Mouse (Mus musculus) embryo, embryonic 9.5 days (tissue): ENCODE measurements around the gene Catsperd.
"Not testable (repeated sequence)": the region's sequence is repeated elsewhere in the genome, so short reads cannot be mapped to it uniquely, and the experiment has no call there.

Source experiments
- DNase-seq: peaks from one replicate; pipeline ENCODE4 v3.0.0-alpha.2; 2017; ENCODE audit errors: extremely low spot score

The Catsperd gene

DNA sequence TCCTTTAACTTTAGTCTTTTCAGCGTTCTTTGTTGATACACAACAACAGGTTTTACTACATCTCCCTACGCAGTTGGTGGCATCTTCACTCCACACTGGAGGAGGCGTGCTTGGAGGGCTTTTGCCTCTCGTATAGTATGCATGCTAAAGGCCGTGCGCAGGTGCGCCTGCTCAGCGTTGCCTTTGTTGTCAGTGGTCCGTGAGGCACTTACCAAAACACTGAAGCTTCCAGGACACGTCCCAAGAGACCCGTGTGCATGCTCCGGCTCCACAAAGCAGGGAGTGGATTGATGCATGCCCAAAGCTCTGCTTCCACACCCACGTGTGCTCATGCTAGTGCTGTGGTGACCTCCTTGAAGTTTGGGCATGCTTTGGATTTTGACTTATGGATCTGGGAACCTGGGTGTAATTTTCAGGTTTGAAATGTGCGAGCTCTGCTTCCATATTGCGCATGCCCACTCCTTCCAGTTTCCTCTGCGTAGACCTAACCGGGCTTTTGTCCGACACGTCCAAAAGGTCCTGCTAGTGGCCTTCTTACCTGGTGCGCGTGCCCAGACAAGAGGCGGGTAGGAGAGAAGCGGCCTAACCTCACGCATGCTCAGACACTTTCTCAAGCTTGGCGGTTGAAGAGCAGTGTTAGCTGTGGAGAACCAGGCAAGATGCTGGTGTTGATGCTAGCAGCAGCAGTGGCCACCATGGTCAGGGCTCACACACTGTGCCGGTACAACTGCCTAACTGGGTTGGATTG is at the start of gene Catsperd:
TSS of gene Catsperd (plus strand) at position 614 of the 748 bp plus-strand sequence.
- DNase-seq, result peak; percentile 39

DNA sequence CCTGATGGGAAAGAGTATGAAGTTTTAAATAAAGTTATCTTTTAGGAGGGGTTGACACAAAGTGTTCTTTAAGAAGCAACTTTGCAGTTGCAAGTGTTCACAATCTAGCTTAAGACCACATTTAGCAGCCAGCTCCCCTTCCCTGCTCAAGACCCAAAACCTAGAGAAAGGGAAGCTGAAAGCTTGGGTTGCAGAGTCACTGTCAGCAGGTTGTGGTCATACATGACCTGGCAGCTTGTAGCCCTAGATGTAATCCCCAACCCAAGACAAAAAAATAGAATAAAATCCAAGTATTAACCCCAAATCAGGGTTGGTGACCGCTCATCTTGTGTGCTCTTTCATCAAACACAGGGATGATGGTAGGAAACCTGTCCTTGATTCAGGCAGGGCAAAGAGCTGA is 44.9 kb upstream of the Catsperd start:
- no peak for DNase-seq

GRCm38 (mm10) chr17:56583611-56584256 is 44.2 kb upstream of the Catsperd start:
- DNase-seq, result no peak

GRCm38 (mm10) chr17:56584257-56585130 is 43.4 kb upstream of the Catsperd start, which contains the start of the genes Safb2 and Safb:
Gene Safb2, minus strand, starts transcription at chr17:56584585.
Gene Safb, plus strand, starts transcription at chr17:56584825.
- peak; percentile 97 for DNase-seq

DNA sequence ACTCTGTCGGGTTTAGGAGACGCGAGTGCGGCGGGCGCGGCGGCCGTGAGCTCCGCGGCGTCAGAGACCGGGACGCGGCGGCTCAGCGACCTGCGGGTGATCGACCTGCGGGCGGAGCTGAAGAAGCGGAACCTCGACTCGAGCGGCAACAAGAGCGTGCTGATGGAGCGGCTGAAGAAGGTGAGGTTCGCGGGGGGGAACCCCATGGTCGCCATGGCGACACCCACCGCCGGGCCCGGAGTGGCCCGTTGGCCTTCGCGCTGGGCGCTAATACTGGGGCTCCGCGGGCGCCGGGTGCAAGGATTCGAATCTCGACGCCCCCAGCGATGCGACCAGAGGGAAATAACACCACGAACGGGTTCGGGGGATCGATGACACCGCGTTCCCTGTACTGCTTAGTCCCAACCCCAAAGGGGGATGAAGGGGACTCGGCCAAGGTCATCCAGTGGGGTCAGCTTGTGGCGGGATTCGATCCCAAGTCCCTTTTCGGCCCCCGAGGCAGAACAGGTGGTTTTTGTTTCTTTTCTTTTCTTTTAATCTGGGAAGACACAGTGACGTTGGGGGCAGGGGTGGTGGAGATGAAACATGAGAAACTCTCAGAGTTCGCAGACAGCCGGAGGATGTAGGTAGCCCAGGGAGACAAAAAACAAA is 42.6 kb upstream of the Catsperd start:
- DNase-seq, result peak; percentile 51

DNA sequence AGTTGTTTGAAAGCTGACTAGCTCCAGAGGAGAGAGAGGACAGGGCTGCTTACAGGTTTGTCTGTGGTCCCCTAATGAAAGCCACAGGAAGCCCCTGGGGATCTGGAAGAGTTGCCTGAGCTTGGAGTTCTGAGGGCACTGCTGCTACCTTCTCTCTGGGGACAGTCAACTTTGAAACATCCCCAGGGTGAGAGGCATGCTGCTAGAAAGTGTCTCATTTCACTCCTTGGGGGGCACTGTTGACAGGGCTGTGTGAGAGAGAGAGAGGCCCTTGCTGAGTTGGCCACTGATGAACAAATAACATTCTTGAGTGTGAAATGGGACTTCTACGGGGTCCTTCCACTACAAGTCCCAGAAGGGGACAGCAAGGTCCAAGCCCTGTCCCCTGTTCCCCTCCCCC is 40.2 kb upstream of the Catsperd start:
- DNase-seq, result no peak

DNA sequence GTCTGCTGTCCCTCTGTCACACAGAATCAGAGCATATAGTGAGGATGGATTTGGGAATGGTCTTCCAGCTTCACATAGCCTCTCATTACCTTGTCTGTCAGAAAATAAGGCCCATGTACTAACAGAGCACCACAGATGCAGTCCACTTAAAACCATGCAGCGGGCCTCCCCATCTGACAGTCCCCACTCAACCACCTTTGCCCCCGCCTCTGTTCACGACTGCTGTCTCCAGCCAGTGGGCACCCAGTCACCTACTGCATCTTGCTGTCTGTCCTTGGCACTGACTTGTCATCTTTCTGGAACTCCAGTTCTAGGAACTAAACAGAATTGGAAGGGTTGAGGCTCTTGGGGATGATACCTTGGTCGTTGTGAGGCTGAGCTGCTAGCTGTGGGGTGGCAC is 39.0 kb upstream of the Catsperd start:
- no peak for DNase-seq

- no peak for DNase-seq
Measured at GRCm38 (mm10) chr17:56592553-56592952, 35.4 kb upstream of the Catsperd start.

GRCm38 (mm10) chr17:56593527-56594271 is 34.2 kb upstream of the Catsperd start:
- DNase-seq, result no peak

DNA sequence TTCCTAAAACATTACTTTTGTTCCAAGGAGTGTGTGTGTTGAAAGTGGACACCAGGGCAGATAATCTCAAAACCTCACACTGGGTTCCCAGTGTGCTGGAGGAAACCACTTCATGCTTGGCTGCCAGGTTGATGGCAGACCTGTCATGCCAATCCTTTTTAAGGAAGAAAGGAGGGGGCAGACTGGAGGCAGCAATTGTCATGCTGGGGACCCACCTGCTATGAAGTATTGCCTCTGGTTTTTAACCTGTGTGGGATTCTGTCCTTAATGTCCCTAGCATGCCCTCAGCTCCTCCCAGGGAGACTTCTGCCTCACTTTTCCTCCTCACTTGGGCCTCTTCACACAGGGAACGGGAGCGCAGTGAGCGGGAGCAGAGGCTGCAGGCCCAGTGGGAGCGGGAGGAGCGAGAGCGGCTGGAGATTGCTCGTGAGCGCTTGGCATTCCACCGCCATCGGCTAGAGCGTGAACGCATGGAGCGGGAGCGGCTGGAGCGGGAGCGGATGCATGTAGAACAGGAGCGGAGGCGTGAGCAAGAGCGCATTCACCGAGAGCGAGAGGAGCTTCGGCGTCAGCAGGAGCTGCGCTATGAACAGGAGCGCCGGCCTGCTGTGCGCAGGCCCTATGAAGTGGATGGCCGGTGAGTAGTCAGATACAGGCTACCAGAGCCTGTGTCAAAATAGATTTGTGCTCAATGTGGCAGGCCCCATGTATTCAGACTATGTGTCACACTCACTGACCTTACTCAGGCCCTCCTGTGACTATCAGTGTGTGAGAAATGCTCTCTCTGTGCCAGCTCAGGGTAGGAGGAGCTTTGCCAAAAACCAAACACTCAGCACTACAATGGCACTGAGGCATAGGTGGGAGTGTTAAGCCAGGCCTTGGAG is 24.5 kb upstream of the Catsperd start:
- no peak for DNase-seq

DNA sequence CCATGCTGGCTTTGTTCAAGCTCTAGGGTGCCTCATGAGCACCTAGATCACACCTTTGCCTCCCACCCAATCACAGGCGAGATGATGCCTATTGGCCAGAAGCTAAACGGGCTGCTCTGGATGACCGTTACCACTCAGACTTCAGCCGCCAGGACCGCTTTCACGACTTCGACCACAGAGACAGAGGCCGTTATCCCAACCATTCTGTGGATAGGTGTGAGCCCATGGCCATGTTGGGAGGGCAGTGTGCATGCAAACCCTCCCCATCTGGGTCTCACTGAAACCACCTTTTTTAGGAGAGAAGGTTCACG is 23.9 kb upstream of the Catsperd start:
- no peak for DNase-seq

DNA sequence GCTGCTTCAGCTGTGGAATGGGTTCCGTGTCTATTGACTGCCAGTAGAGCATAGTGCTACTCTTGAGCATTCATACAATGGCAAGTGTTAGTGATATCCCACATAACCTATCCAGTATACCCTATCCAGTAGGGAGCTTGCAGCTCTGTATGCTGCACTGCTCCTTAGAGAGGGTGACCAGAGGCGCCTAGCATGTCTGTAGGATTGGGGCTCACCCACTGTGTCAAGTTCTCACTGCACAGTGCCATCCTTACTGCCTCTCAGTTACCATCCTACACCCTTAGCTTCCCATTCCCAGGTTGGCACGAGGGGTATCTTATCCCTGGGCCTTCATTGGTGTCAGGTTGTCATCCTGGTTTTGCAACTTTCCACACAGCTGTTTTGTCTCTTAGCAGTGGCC is 23.5 kb upstream of the Catsperd start:
- no peak for DNase-seq

GRCm38 (mm10) chr17:56605431-56605830 is 22.5 kb upstream of the Catsperd start:
- DNase-seq, result no peak

DNA sequence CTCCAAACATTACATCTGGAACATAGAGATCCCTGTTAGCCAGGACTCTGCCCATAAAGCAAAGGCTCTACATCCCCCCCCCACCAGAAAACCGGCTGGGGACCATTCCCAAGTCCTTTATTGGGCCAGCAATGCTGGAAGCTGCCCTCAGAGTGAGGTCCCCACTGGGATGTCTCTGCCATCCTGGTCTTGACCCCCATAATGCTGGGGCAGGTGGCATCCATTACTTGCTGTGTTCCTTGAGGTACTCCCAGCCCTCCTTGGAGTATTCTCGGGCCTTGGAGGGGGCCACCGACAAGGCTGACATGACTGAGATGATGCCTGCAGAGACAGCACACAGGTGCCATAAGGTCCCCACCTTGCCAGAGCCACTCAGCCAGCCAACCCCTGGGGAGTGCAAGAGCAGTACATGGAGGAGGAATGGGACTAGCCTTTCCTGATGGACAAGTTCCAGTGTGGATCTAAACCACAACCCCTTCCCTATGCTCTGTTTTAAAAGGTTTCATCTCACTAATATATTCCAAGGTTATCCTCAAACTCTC is 20.4 kb upstream of the Catsperd start:
- DNase-seq, result no peak

DNA sequence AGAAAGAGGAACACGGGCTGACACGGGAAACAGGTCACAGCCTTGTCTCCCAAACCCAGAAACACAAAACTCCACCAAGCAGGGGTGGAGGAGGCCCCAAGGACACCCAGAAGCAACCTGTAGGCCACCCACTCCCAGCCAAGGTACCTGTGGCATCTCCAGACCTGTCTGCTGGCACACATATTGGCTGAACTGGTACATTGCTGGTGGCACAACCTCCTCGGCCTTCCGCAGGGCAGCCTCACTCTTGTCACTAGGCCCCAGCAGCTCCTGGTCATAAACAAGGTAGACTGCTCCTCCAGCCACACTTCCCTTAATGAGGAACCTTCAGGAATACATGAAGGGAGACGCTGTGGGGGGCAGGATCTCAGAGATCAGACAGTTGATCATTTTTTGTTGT is 19.2 kb upstream of the Catsperd start:
- DNase-seq, result no peak

GRCm38 (mm10) chr17:56609452-56610171 is 18.3 kb upstream of the Catsperd start, which contains the start of gene 2410015M20Rik:
Gene 2410015M20Rik, minus strand, starts transcription at chr17:56609771.
- peak; percentile 91 for DNase-seq

- DNase-seq, result no peak
Measured at GRCm38 (mm10) chr17:56611323-56611722, 16.6 kb upstream of the Catsperd start.

GRCm38 (mm10) chr17:56611861-56612564 is 15.9 kb upstream of the Catsperd start:
- peak; percentile 84 for DNase-seq

- not testable (repeated sequence) for DNase-seq
Measured at GRCm38 (mm10) chr17:56612565-56612939, 15.4 kb upstream of the Catsperd start.
